Mouse (Mus musculus) forebrain, embryonic 13.5 days (tissue): ENCODE measurements at regions not wholly inside any gene's neighbourhood (a gene's known extent, or its start where the extent isn't known, plus 50 kb on each side); places are given as distances from the start of the nearest gene placed in this dataset.

Experiments
- ATAC-seq: fragments of 200-750 bp; cut with Nextera tagmentation; 2 replicates; pipeline ENCODE4 v1.8.0; 2017
- H3K27ac ChIP-seq: fragments of 300-500 bp; sonication (generic); 2 replicates; pipeline ENCODE4 v1.5.1; 2015; ENCODE audit warnings: inconsistent platforms, mild to moderate bottlenecking, moderate library complexity
- H3K27me3 ChIP-seq: fragments of 300-500 bp; sonication (generic); 2 replicates; pipeline ENCODE4 v1.6.1; 2015; ENCODE audit warnings: mild to moderate bottlenecking, inconsistent platforms
- H3K36me3 ChIP-seq: fragments of 300-500 bp; sonication (generic); 2 replicates; pipeline ENCODE4 v1.6.1; 2015; ENCODE audit warnings: mild to moderate bottlenecking, inconsistent platforms; ENCODE audit not compliant: poor library complexity, severe bottlenecking
- H3K4me1 ChIP-seq: fragments of 300-500 bp; sonication (generic); 2 replicates; pipeline ENCODE4 v1.6.1; 2015; ENCODE audit warnings: inconsistent platforms
- H3K4me2 ChIP-seq: fragments of 300-500 bp; sonication (generic); 2 replicates; pipeline ENCODE4 v1.6.1; 2015; ENCODE audit warnings: inconsistent platforms, mild to moderate bottlenecking, moderate library complexity
- H3K4me3 ChIP-seq: fragments of 300-500 bp; sonication (generic); 2 replicates; pipeline ENCODE4 v1.5.1; 2015; ENCODE audit warnings: mild to moderate bottlenecking, inconsistent platforms
- H3K9ac ChIP-seq: fragments of 300-500 bp; sonication (generic); 2 replicates; pipeline ENCODE4 v1.6.1; 2015; ENCODE audit warnings: mild to moderate bottlenecking, inconsistent platforms
- H3K9me3 ChIP-seq: fragments of 300-500 bp; sonication (generic); replicated peaks from 2 replicates; pipeline ENCODE4 v1.6.1; 2016; ENCODE audit warnings: inconsistent platforms
- WGBS: fragments of 180-500 bp; shearing (Covaris S2); methylation state at CpG from one replicate; pipeline ENCODE4 v1.1.7; 2015; 5-methylcytosine and 5-hydroxymethylcytosine counted together

DNA sequence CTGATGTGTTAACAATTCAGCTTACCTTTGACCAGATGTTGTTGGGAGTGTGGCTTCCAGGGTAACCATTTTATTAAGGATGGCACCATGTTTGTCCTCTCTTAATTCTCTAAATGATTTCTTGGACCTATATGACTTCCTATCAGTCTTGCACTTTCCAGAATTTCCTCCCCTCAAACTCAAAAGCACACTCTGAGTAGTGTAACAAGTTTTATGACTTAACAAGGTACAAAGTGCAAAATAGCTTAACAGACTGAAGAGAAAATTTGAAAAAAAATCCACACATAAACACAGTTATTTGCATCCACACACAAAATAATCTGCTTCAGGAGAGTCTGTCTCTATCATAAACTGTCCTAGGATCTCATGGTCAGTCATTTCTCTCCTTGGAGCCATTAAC is 251.0 kb upstream of the Kirrel3 start:
- Histone ChIP-seq H3K9ac (no peak overlapping the region), H3K9me3 (no peaks in the 10 kb centered on the region), H3K36me3 (no peaks in the 10 kb centered on the region), H3K27me3 (no peaks in the 10 kb centered on the region), H3K27ac (no peak overlapping the region), H3K4me1 (no peaks in the 10 kb centered on the region), H3K4me2 (no peak overlapping the region), H3K4me3 (no peak overlapping the region)
- no peak for ATAC-seq

GRCm38 (mm10) chr9:34239531-34239930 is 246.2 kb upstream of the Kirrel3 start:
- 91% methylated on average over 2 of the region's 2 CpGs for WGBS
- Histone ChIP-seq H3K36me3 (no peaks in the 10 kb centered on the region), H3K4me2 (no peak overlapping the region), H3K9me3 (no peaks in the 10 kb centered on the region), H3K4me1 (no peaks in the 10 kb centered on the region), H3K27ac (no peak overlapping the region), H3K4me3 (no peak overlapping the region), H3K27me3 (no peaks in the 10 kb centered on the region), H3K9ac (no peak overlapping the region)
- no peak for ATAC-seq

GRCm38 (mm10) chr9:34243674-34244073 is 242.0 kb upstream of the Kirrel3 start:
- no peaks in the 10 kb centered on the region for H3K9me3 ChIP-seq
- no peak overlapping the region for H3K4me3 ChIP-seq
- H3K9ac ChIP-seq: no peak overlapping the region
- H3K4me1 ChIP-seq: no peaks in the 10 kb centered on the region
- no peak overlapping the region for H3K4me2 ChIP-seq
- ATAC-seq: no peak
- no peak overlapping the region for H3K27ac ChIP-seq
- 92% methylated on average over 2 of the region's 2 CpGs for WGBS
- no peaks in the 10 kb centered on the region for H3K36me3 ChIP-seq
- H3K27me3 ChIP-seq: no peaks in the 10 kb centered on the region

DNA sequence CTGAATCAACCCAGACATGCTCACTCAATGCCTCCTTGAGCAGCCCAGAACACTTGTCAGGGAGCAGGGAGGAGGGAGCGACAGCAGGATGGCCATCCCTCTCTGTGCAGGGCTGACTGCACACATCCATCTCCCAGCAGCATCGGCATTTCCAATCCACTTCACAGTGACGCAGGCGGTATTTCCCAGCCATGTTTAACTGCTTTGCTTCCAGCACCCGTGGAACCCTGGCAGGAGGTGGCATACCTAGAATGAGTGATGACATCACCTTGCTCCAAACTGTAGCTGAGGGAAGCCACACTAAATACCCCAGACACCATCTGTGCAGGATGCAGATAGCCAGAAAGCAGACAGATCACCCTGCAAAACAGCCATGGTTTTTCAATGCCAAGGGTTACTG is 241.1 kb upstream of the Kirrel3 start:
- no peaks in the 10 kb centered on the region for H3K9me3 ChIP-seq
- no peak overlapping the region for H3K4me2 ChIP-seq
- H3K27me3 ChIP-seq: no peaks in the 10 kb centered on the region
- no peak overlapping the region for H3K27ac ChIP-seq
- no peak overlapping the region for H3K4me3 ChIP-seq
- ATAC-seq: no peak
- H3K4me1 ChIP-seq: no peaks in the 10 kb centered on the region
- WGBS: 81% methylated on average over 5 of the region's 5 CpGs
- H3K9ac ChIP-seq: no peak overlapping the region
- H3K36me3 ChIP-seq: no peaks in the 10 kb centered on the region

DNA sequence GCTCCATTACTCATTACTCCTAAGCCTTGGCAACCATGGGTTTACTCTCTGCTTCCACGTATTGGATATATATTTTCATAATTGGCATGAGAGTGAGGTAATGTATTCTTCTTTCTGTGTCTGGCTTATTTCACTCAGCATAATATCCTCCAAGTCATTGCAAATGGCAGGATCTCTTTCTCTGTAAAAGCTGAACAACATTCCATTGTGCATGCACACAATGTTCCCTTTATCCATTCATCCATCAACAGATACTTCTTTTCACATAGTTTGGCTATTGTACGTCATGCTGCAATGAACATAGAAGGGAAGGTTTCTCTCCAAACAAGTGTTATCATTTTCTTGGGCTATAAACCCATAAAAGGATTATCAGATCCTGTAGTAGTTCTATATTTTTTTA is 232.9 kb upstream of the Kirrel3 start:
- no peak for ATAC-seq
- Histone ChIP-seq H3K27ac (no peak overlapping the region), H3K27me3 (no peaks in the 10 kb centered on the region), H3K4me2 (no peak overlapping the region), H3K4me3 (no peak overlapping the region), H3K4me1 (no peaks in the 10 kb centered on the region), H3K9ac (no peak overlapping the region), H3K36me3 (no peaks in the 10 kb centered on the region), H3K9me3 (no peaks in the 10 kb centered on the region)
- WGBS: 61% methylated on average over 2 of the region's 2 CpGs

- no peaks in the 10 kb centered on the region for H3K36me3 ChIP-seq
- H3K9ac ChIP-seq: no peak overlapping the region
- no peak overlapping the region for H3K4me3 ChIP-seq
- H3K27ac ChIP-seq: no peak overlapping the region
- no peak for ATAC-seq
- no peak overlapping the region for H3K4me2 ChIP-seq
- H3K9me3 ChIP-seq: no peaks in the 10 kb centered on the region
- H3K4me1 ChIP-seq: no peaks in the 10 kb centered on the region
- WGBS: 70% methylated on average over 2 of the region's 2 CpGs
- H3K27me3 ChIP-seq: no peaks in the 10 kb centered on the region
Measured at GRCm38 (mm10) chr9:34258492-34258891, 227.2 kb upstream of the Kirrel3 start.

GRCm38 (mm10) chr9:34278068-34278467 is 207.6 kb upstream of the Kirrel3 start:
- Histone ChIP-seq H3K9me3 (no peaks in the 10 kb centered on the region), H3K4me2 (no peak overlapping the region), H3K9ac (no peak overlapping the region), H3K36me3 (no peaks in the 10 kb centered on the region), H3K4me1 (peaks cover 27% of the 10 kb centered on the region), H3K27ac (no peak overlapping the region), H3K4me3 (no peak overlapping the region), H3K27me3 (no peaks in the 10 kb centered on the region)
- no peak for ATAC-seq
- 75% methylated on average over 5 of the region's 5 CpGs for WGBS

GRCm38 (mm10) chr9:34279386-34279785 is 206.3 kb upstream of the Kirrel3 start:
- Histone ChIP-seq H3K36me3 (no peaks in the 10 kb centered on the region), H3K27me3 (no peaks in the 10 kb centered on the region), H3K4me1 (peaks cover 27% of the 10 kb centered on the region), H3K4me2 (no peak overlapping the region), H3K9me3 (no peaks in the 10 kb centered on the region), H3K27ac (no peak overlapping the region), H3K4me3 (no peak overlapping the region), H3K9ac (no peak overlapping the region)
- no peak for ATAC-seq
- 80% methylated on average over 2 of the region's 2 CpGs for WGBS

DNA sequence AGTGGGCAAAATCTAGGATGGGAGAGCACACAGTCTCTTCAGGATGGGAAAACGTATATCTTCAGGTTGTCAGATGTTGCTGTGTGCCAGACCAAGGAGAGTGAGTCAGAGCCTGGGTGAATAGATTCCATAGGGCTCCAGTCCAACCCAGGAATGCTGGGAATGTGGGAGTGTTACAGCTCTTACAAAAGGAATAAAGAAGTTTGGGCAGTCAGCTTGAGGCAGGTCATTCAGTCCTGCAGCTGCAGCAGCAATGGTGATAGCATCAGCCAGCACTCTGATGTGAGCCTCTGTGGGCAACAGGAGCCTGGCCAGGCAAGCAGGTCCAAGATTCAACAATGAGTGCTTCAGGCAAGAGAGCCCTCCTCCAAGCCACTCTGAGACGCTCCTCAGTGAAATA is 205.8 kb upstream of the Kirrel3 start:
- Histone ChIP-seq H3K4me1 (peaks cover 27% of the 10 kb centered on the region), H3K27me3 (no peaks in the 10 kb centered on the region), H3K4me3 (no peak overlapping the region), H3K4me2 (no peak overlapping the region), H3K36me3 (no peaks in the 10 kb centered on the region), H3K9ac (no peak overlapping the region), H3K27ac (no peak overlapping the region), H3K9me3 (no peaks in the 10 kb centered on the region)
- ATAC-seq: peak; percentile 70
- WGBS: 12% methylated on average over 2 of the region's 2 CpGs

DNA sequence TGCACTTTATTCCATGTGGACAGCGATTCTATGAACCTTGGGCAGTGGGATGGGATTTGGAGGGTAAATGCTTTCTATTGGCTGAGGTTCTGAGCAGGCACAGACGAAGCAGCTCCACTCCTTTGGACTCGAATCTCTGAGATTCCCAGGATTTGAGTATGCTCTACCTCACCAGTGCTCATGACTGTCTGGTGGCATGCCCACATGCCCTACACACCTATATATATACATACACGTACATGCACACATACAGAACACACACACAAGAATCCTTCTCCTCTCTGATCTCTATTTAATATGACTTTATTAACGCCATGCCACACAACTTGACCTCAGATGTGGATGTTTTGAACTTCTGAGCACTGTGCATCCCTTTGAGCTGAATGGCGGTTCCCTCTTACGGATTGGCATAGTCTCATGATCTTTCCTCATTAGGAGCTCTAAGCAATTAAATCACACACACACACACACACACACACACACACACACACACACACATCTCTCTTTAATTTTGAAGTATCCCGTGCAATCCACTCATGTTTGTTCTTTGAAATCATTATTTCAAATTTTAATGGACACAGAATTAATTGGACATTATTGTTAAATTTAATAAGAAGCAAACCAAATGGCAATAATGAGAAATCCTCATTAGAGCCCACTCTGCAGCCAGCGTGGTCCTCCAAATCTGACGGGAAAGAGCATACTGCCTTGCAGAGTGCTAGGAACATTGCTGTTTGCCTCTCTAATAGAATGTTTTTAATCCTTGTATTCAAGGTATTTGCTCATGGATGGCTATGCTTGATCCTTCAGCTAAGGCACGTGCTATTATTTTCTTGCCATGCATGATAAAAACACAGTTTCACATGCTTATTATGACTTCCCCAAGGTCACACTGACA is 205.1 kb upstream of the Kirrel3 start:
- ATAC-seq: peak; percentile 82

DNA sequence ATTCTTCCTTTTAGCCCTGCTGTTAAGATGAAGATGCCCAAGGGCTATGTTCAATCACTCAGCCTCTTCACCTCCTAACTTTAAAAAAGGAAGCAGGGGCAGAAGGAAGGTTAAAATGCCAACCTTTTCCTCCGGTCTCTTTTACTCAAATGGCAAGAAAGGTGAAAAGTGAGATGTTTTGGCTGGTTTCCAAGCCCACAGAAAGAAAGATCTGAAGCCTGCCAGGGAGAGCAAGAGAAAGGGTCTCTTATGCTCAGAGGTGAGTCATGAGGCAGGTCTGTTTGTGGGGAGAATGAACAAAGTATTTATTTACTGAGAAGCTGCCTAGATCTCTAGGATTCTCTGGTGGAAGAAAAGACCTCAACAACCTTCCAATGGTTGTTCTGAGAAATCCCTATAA is 162.1 kb upstream of the Kirrel3 start:
- Histone ChIP-seq H3K27ac (no peak overlapping the region), H3K36me3 (no peaks in the 10 kb centered on the region), H3K27me3 (no peaks in the 10 kb centered on the region), H3K4me3 (no peak overlapping the region), H3K4me1 (no peaks in the 10 kb centered on the region), H3K9ac (no peak overlapping the region), H3K9me3 (no peaks in the 10 kb centered on the region), H3K4me2 (no peak overlapping the region)
- no peak for ATAC-seq
- WGBS: 66% methylated on average over 1 of the region's 1 CpGs

More for the DNA sequence above, 205.1 kb upstream of the Kirrel3 start:
- H3K27me3 ChIP-seq: no peaks in the 10 kb centered on the region
- H3K4me1 ChIP-seq: peaks cover 27% of the 10 kb centered on the region
- H3K9me3 ChIP-seq: no peaks in the 10 kb centered on the region
- 41% methylated on average over 11 of the region's 11 CpGs for WGBS
- no peak overlapping the region for H3K4me3 ChIP-seq
- H3K27ac ChIP-seq: no peak overlapping the region
- H3K4me2 ChIP-seq: no peak overlapping the region
- no peaks in the 10 kb centered on the region for H3K36me3 ChIP-seq
- no peak overlapping the region for H3K9ac ChIP-seq

DNA sequence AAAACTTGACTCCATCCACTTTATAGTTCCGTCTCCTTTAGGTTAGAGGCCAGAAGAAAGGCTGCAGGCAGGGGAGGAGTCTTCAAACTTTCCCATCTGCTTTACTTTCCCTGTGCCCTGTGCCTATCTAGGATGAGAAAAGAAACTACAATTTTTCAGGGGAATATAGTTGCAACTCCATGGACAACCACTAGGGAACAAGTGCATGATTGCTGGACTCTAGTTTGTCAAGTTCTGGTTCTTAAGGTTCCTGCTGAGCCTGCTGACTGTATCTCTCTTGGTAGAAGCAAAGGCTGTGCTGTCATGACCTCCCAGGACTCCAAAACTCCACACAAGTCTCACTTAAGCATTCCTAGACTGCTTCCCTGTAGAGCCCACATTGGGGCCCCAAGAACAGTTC is 157.0 kb upstream of the Kirrel3 start:
- WGBS: 85% methylated on average over 1 of the region's 1 CpGs
- no peaks in the 10 kb centered on the region for H3K27me3 ChIP-seq
- no peak for ATAC-seq
- no peaks in the 10 kb centered on the region for H3K9me3 ChIP-seq
- no peak overlapping the region for H3K27ac ChIP-seq
- no peaks in the 10 kb centered on the region for H3K36me3 ChIP-seq
- H3K9ac ChIP-seq: no peak overlapping the region
- H3K4me2 ChIP-seq: no peak overlapping the region
- H3K4me1 ChIP-seq: peaks cover 5% of the 10 kb centered on the region
- no peak overlapping the region for H3K4me3 ChIP-seq

- ATAC-seq: peak; percentile 63; the same call in 1 of the 2 replicates
- no peaks in the 10 kb centered on the region for H3K36me3 ChIP-seq
Measured at GRCm38 (mm10) chr9:34334112-34334511, 151.6 kb upstream of the Kirrel3 start.

More at GRCm38 (mm10) chr9:34334112-34334511, 151.6 kb upstream of the Kirrel3 start:
- H3K4me2 ChIP-seq: no peak overlapping the region
- no peaks in the 10 kb centered on the region for H3K27me3 ChIP-seq
- H3K4me1 ChIP-seq: peaks cover 20% of the 10 kb centered on the region
- no peak overlapping the region for H3K27ac ChIP-seq
- H3K4me3 ChIP-seq: no peak overlapping the region
- no peak overlapping the region for H3K9ac ChIP-seq
- no peaks in the 10 kb centered on the region for H3K9me3 ChIP-seq
